Mouse (Mus musculus) erythroblast, embryonic 14.5 days (primary cell): Measurements from ENCODE around the gene Stac. TPM values are rescaled to one million over a fixed set of nuclear protein-coding genes. Genes with fewer than 3 reads are reported as not detected.

Source experiments
- H3K27me3 ChIP-seq: 2 replicates; pipeline ENCODE4 v1.6.1; 2012; ENCODE audit warnings: inconsistent platforms; ENCODE audit not compliant: control insufficient read depth
- H3K36me3 ChIP-seq: 2 replicates; pipeline ENCODE4 v1.6.1; 2012; ENCODE audit warnings: mild to moderate bottlenecking, inconsistent platforms; ENCODE audit not compliant: control insufficient read depth
- H3K4me1 ChIP-seq: 2 replicates; pipeline ENCODE4 v1.6.1; 2012; ENCODE audit warnings: inconsistent platforms; ENCODE audit not compliant: control insufficient read depth
- H3K4me3 ChIP-seq: replicated peaks from 2 replicates; pipeline ENCODE3; 2012; ENCODE audit warnings: moderate library complexity, mild to moderate bottlenecking, inconsistent platforms
- H3K9me3 ChIP-seq: 2 replicates; pipeline ENCODE4 v1.6.1; 2012; ENCODE audit warnings: low read length, inconsistent platforms, mixed read lengths; ENCODE audit not compliant: control insufficient read depth
- GATA1 ChIP-seq: IDR thresholded peaks from 2 replicates; pipeline ENCODE4 v1.6.1; 2012; ENCODE audit warnings: low read length, inconsistent platforms, mixed read lengths
- TAL1 ChIP-seq: IDR thresholded peaks from 3 replicates; pipeline ENCODE4 v1.6.1; 2012; ENCODE audit warnings: low read length, inconsistent platforms, mixed read lengths
- polyA plus RNA-seq: library from polyadenylated mRNA; stranded (reverse); fragments of >175 nt; gene quantifications from 2 replicates; pipeline ENCODE4 v1.2.3, GENCODE M21; 2012

Stac gene
- polyA plus RNA-seq, 1 experiment = not detected

DNA sequence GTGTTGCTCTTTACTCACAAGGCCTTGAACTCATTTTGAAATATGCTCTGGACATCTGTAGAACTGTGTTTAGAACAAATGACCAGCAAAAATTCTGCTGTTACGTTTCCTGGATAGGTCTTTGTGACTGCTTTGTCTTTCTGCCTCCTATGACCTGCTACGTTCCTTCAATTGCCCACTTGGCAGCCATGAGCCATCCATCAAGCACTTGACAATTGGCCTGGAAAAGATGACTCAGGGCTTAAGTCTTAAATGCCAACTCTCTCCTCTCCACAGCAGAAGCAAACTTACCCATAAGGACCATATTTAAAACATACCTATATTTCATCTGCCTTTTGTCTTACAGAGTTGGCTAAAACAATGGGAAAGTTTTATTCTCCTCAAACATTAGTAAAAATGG, 10.0 kb upstream of the Stac start:
- Histone ChIP-seq H3K9me3 (peaks cover 5% of the 10 kb centered on the region), H3K4me3 (no peak overlapping the region), H3K4me1 (no peaks in the 10 kb centered on the region), H3K36me3 (no peaks in the 10 kb centered on the region), H3K27me3 (no peaks in the 10 kb centered on the region)
- TF ChIP-seq TAL1 (no peak), GATA1 (no peak)

DNA sequence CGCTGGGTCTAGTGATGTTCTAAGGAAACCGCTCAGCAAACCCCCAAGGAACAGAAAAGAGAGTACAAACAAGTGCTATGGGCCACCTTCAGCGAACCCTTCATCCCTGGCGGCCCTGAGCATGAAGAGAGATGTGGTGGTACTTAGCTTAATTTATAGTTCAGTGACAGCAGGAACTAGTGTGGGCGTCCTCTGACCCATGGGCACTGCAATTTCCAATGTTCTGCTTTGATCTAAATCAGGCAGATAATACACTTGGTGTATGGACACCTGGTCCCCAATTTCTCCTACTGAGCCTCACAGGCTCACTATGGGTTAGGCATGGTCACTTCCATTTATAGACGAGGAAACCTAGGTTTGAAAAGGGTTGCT, 322 bp upstream of the Stac start:
- Histone ChIP-seq H3K27me3 (peaks cover 16% of the 10 kb centered on the region), H3K4me1 (no peaks in the 10 kb centered on the region), H3K4me3 (no peak overlapping the region), H3K9me3 (peaks cover 6% of the 10 kb centered on the region; the same call in 1 of the 2 replicates), H3K36me3 (no peaks in the 10 kb centered on the region)
- TF ChIP-seq GATA1 (no peak), TAL1 (no peak)

DNA sequence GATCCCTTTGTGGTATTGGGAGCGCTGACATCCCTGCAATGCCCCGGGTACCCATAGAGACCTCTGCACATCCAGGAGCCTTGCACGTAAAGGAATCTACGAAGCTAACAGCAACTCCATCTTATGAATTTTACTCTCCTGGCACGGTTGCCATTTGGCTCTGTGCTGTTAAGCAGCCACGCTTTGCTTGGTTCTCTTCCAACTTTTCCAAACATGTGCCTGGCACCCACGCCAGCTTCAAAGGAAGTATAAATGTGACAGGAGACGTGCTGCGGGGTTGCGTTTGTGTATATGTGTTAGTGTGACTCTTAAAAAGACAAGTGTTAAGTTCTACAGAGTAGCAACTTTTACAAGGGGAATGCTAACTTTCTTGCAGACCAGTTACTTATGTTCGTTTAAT, 1.0 kb downstream of the Stac start:
- peaks cover 16% of the 10 kb centered on the region for H3K27me3 ChIP-seq
- no peak for TF ChIP-seq TAL1
- TF ChIP-seq GATA1 = no peak
- peaks cover 6% of the 10 kb centered on the region; the same call in 1 of the 2 replicates for H3K9me3 ChIP-seq
- H3K4me3 ChIP-seq = no peak overlapping the region
- H3K4me1 ChIP-seq = no peaks in the 10 kb centered on the region
- H3K36me3 ChIP-seq = no peaks in the 10 kb centered on the region

GRCm38 (mm10) chr9:111684170-111684569, 6.0 kb downstream of the Stac start:
- peaks cover 7% of the 10 kb centered on the region; the same call in 1 of the 2 replicates for H3K9me3 ChIP-seq
- no peak for TF ChIP-seq TAL1
- peaks cover 3% of the 10 kb centered on the region; the same call in 1 of the 2 replicates for H3K27me3 ChIP-seq
- H3K36me3 ChIP-seq = no peaks in the 10 kb centered on the region
- no peak overlapping the region for H3K4me3 ChIP-seq
- H3K4me1 ChIP-seq = no peaks in the 10 kb centered on the region

DNA sequence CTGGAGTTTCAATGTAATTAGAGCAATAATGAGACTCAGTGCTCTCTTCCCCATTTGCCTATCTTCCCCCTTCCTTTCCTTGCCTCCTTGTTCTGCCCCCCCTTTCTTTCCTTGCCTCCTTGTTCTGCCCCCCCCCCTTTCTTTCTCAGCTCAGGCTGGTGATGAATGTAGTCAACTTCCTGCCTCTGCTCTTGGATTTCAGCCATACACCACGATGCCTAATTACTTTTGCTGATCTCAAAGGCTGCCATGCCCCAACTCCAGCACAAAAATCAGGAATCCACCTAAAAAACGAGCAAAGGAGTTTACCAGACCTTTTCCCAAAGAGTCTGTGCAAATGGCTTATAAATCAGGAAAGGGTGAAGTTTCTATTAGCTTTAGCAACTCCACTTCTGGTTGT, 10.6 kb downstream of the Stac start:
- Histone ChIP-seq H3K4me3 (no peak overlapping the region), H3K27me3 (no peaks in the 10 kb centered on the region), H3K4me1 (no peaks in the 10 kb centered on the region), H3K36me3 (no peaks in the 10 kb centered on the region), H3K9me3 (peaks cover 7% of the 10 kb centered on the region; the same call in 1 of the 2 replicates)
- TF ChIP-seq GATA1 (no peak), TAL1 (no peak)

DNA sequence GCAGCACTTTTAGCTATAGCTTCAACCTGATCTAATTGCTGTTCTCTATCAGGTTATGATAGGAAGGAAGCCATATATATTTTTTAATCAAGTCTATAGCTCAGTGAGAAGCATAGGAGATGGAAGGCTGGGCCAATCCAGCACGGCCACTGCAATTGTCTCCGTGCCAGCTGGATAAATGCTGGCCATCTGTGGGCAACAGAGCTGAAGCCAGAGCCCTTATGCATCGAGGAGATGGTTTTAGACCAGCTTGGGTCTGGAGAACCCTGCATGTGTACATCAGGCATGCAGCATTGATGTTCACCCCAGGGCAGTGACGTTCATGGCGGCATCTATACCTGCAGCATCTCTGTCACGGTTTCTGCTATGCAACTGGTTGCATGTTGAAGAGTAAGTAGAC, 20.3 kb downstream of the Stac start:
- no peak for TF ChIP-seq GATA1
- no peak for TF ChIP-seq TAL1
- Histone ChIP-seq H3K4me1 (no peaks in the 10 kb centered on the region), H3K4me3 (no peak overlapping the region), H3K36me3 (no peaks in the 10 kb centered on the region), H3K9me3 (peaks cover 12% of the 10 kb centered on the region; the same call in 1 of the 2 replicates), H3K27me3 (no peaks in the 10 kb centered on the region)

- H3K4me1 ChIP-seq = no peaks in the 10 kb centered on the region
- peaks cover 7% of the 10 kb centered on the region; the same call in 1 of the 2 replicates for H3K9me3 ChIP-seq
- H3K36me3 ChIP-seq = no peaks in the 10 kb centered on the region
- H3K27me3 ChIP-seq = no peaks in the 10 kb centered on the region
- no peak overlapping the region for H3K4me3 ChIP-seq
- TF ChIP-seq TAL1 (no peak), GATA1 (no peak)
Measured at GRCm38 (mm10) chr9:111655066-111655465, 35.1 kb downstream of the Stac start.

DNA sequence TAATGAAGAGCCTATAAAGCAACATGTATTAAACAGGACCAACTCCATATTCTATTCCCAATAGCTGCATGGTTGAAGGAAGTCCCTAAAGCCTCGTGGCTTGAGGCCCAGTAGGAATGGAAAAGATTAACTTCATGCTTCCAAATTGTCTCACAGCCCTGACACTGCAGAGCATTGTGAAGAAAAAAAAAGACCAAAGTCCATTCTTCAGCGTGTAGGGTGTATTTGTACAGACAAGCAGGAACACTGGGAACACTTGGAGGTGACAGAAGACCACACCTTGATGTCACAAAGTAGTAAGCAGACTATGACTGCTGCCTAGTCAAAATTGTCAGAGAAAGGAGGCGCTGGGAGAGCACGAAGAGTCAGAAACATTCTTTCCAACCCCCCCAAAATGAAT, 45.9 kb downstream of the Stac start:
- peaks cover 12% of the 10 kb centered on the region for H3K9me3 ChIP-seq
- TF ChIP-seq GATA1 = no peak
- no peak for TF ChIP-seq TAL1
- no peaks in the 10 kb centered on the region for H3K4me1 ChIP-seq
- H3K36me3 ChIP-seq = no peaks in the 10 kb centered on the region
- no peaks in the 10 kb centered on the region for H3K27me3 ChIP-seq
- H3K4me3 ChIP-seq = no peak overlapping the region

DNA sequence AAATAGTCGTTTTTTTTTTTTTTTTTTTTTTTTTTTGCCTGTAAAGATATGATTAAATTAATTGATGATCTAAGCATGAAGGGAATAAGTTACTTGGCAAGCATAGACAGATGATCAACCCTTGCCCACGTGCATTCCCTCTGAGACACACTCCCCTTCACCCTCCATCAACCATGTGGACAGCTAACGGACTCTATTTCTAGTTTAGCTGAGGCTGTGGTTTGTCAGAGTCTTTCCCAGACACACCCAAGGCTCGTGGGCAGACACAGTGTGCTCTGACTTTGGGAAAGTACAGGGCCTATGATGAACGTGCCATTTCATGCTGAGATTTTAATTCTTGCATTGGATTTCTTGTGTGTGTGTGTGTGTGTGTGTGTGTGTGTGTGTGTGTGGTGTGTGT, 46.8 kb downstream of the Stac start:
- H3K9me3 ChIP-seq = peaks cover 13% of the 10 kb centered on the region
- no peak for TF ChIP-seq GATA1
- TF ChIP-seq TAL1 = no peak
- H3K27me3 ChIP-seq = no peaks in the 10 kb centered on the region
- H3K4me1 ChIP-seq = no peaks in the 10 kb centered on the region
- no peaks in the 10 kb centered on the region for H3K36me3 ChIP-seq
- no peak overlapping the region for H3K4me3 ChIP-seq

DNA sequence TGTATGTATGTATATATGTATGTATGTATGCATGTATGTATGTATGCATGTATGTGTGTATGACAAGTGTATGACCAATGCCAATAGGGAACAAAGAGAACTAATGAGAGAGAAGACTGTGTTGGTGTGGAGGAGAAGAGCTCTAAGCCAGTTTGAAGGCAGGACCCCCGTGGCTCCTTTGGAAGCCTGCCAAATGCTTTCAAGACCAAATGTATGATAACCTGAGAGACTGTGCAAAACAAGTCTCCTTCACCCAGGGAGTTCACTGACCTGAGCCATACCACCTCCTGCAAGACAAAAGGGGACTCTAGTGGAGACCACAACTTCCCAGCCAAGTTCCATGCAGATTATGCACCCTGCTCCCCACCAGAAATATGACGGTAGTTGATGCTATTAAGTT, 52.5 kb downstream of the Stac start:
- Histone ChIP-seq H3K4me1 (no peaks in the 10 kb centered on the region), H3K9me3 (peaks cover 37% of the 10 kb centered on the region), H3K4me3 (no peak overlapping the region), H3K36me3 (no peaks in the 10 kb centered on the region), H3K27me3 (no peaks in the 10 kb centered on the region)
- TF ChIP-seq TAL1 (no peak), GATA1 (no peak)
